Mouse (Mus musculus): Measurements from ENCODE around the gene B3gat1. TPM values are rescaled to one million over a fixed set of nuclear protein-coding genes. Genes with fewer than 3 reads are reported as not detected.

Gene B3gat1
- not detected for polyA plus RNA-seq (2017; shearing (Covaris generic))

DNA sequence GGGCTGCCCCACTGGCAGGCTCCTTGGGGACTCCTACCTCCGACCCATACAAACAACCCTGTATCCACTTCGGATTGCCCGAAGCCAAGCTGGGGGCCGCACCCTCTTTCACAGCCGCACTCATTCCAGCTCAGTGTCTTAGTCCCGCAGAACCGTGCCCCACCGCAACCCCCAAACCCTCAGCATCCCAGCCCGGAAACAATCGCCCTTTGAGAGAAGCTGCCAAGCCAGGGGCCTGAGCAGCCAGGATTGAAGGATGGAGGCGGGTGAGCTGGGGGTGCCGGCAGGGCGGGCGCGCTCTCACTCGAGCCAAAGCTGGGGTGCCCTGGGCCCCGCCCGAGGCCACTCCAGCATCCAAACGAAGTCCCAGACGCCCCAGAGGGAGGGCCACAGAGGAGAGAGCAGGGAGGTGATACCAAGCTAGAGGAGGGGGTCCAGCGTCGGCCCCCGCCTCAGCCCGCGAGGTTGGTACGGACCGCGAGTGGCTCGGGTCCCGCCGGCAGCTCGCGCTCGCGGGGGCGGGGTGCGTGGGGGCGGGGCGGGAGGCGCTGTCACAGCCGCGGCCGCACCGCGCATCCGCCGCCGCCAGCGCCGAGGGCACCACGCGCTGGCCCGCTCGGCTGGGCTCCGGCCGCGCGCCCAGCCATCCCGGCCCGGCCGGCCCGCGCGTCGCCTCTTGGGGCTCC is at the start of gene B3gat1:
B3gat1 (plus strand) TSS at position 523 of the 686 bp plus-strand sequence.

DNA sequence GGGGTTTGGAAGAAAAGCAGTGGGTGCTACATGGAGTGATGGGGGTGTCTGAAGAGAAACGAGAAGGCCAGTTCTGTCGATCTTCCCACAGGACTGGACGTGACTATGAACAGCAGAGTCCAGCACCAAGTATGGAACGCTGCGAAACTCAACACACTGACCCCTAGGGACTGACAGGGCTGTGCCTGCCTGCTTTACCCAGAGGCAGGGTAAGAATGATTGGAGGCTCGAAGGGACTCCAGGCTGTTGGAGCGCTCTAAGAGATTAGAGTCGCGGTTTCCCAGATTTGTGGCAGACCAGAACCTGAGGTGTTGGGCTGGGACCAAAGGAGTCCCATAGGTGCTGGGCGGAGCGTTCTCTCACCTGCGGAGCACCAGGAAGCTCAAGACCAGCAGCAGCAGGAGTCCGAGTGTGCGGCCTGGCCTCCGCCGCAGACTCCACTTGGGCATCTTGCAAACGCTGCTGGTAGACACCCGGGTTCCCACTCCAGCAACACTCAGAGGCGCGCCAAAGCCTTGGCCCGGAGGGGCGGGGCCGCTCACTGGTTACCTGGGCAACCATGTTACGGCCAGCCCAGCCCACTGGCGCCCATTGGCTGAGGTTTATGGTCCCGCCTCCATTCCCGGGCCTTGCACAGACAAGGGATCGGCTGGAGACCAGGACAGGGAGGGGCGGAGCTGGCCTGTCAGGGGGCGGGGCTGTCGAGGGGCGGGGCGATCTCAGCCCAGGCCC is 72.6 kb downstream of the B3gat1 start, which contains the start of gene Glb1l2:
Glb1l2 (minus strand) TSS at position 534 of the 732 bp plus-strand sequence.

Other genes with a start within 250 kb of the B3gat1 start
- gene Glb1l2, start 72.7 kb downstream of the B3gat1 start, polyA plus RNA-seq (2017; shearing (Covaris generic)), result not detected
- not detected for gene Glb1l3, start 127.2 kb downstream of the B3gat1 start, polyA plus RNA-seq (2017; shearing (Covaris generic))
- gene Gm1110, start 189.4 kb downstream of the B3gat1 start, polyA plus RNA-seq (2017; shearing (Covaris generic)), result not detected

Data from naive thymus-derived CD4-positive, alpha-beta T cell, adult 5 months (primary cell).